17 mouse cellular contexts compared by ENCODE assay signal in the genomic region with DNA sequence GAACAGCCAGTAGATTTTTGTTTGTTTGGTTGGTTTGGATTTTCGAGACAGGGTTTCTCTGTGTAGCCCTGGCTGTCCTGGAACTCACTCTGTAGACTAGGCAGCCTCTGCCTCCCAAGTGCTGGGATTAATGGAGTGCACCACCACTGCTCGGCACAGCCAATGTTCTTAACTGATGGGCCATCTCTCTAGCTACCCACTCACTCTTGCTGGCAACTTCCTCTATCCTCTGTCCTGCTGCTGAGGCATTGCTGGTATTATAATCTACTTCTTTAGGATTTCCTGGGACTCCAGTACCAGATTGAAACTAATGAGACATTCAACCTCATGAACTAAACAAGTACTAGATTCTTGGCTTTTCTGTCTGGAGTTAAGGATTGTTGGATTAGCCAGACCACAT.
"Had no signal": no experiment of that assay in that cellular context is flagged by ENCODE, and none has a peak within 500 bp of the region (broad histone marks: within the 10 kb centered on the region; RNA-seq: fewer than 3 reads in every experiment).

No protein-coding gene starts in this region.

- H3K27ac ChIP-seq: heart, embryonic 13.5 days; heart, embryonic 15.5 days; hindbrain, embryonic 10.5 days; hindbrain, embryonic 12.5 days; hindbrain, embryonic 13.5 days; hindbrain, embryonic 14.5 days; hindbrain, embryonic 15.5 days; hindbrain, postnatal 0 days; intestine, embryonic 15.5 days; kidney, embryonic 15.5 days; kidney, postnatal 0 days; layer of hippocampus, adult 2 months; left cerebral cortex, adult 2 months had no signal

- H3K27me3 ChIP-seq: heart, embryonic 12.5 days; heart, embryonic 15.5 days; hindbrain, embryonic 12.5 days; hindbrain, embryonic 13.5 days; hindbrain, embryonic 15.5 days; intestine, embryonic 15.5 days had no signal

- H3K4me3 ChIP-seq: heart, embryonic 12.5 days; heart, embryonic 13.5 days; heart, embryonic 15.5 days; hindbrain, embryonic 10.5 days; hindbrain, embryonic 12.5 days; hindbrain, embryonic 13.5 days; hindbrain, embryonic 15.5 days; intestine, embryonic 15.5 days; kidney, embryonic 15.5 days; layer of hippocampus, adult 2 months; left cerebral cortex, adult 2 months had no signal

- DNase-seq: heart, postnatal 4 days; layer of hippocampus, adult 9-11 months; layer of hippocampus, postnatal 36 days had no signal

- H3K9ac ChIP-seq: heart, embryonic 12.5 days; heart, embryonic 13.5 days; heart, embryonic 15.5 days; hindbrain, embryonic 12.5 days; hindbrain, embryonic 13.5 days; hindbrain, embryonic 14.5 days; hindbrain, embryonic 15.5 days; intestine, embryonic 15.5 days; kidney, embryonic 15.5 days had no signal

- H3K36me3 ChIP-seq: heart, embryonic 12.5 days; heart, embryonic 13.5 days; heart, embryonic 15.5 days; hindbrain, embryonic 10.5 days; hindbrain, embryonic 12.5 days; hindbrain, embryonic 13.5 days; hindbrain, embryonic 15.5 days; intestine, embryonic 15.5 days; kidney, embryonic 15.5 days had no signal

- H3K9me3 ChIP-seq: heart, embryonic 12.5 days; heart, embryonic 13.5 days; heart, embryonic 15.5 days; hindbrain, embryonic 10.5 days; hindbrain, embryonic 12.5 days; hindbrain, embryonic 13.5 days; hindbrain, embryonic 15.5 days; intestine, embryonic 15.5 days; kidney, embryonic 15.5 days had no signal

- H3K4me1 ChIP-seq: heart, embryonic 12.5 days; heart, embryonic 15.5 days; hindbrain, embryonic 10.5 days; hindbrain, embryonic 12.5 days; hindbrain, embryonic 13.5 days; hindbrain, embryonic 15.5 days; intestine, embryonic 15.5 days; kidney, embryonic 15.5 days had no signal
